Comparison of ENCODE assay signal across 8 mouse cellular contexts in genomic region chr11:106418622-106419196, GRCm38 (mm10). TPM values are rescaled to one million over a fixed set of nuclear protein-coding genes. Genes with fewer than 3 reads are reported as not detected.
DNase-seq lines count a peak whose midpoint lies in the region; ATAC-seq and TF ChIP-seq lines count a peak whose summit lies in the region.

No protein-coding gene starts in this region.

- no peaks in the 10 kb centered on the region for H3K27me3 ChIP-seq in cerebellum, adult 2 months (ENCODE audit: control insufficient read depth, insufficient read depth, low read length)
- H3K27me3 ChIP-seq in hindbrain, embryonic 15.5 days, result no peaks in the 10 kb centered on the region

- H3K4me2 ChIP-seq in hindbrain, embryonic 15.5 days, result no peak overlapping the region

- TF ChIP-seq CTCF in cerebellum, adult 2 months (IDR thresholded peaks at IDR 0.05; ENCODE audit: borderline replicate concordance, insufficient read depth, low read depth, low read length), result peak; percentile 95

- no peaks in the 10 kb centered on the region for H3K4me1 ChIP-seq in cerebellum, adult 2 months (ENCODE audit: control insufficient read depth, insufficient read depth, low read length)
- H3K4me1 ChIP-seq in hindbrain, embryonic 15.5 days (replicated peaks), result no peaks in the 10 kb centered on the region

- H3K4me3 ChIP-seq in cerebellum, adult 2 months (replicated peaks; ENCODE audit: insufficient read depth, low read depth, low read length), result no peak overlapping the region
- no peak overlapping the region for H3K4me3 ChIP-seq in hindbrain, embryonic 15.5 days

- peak; percentile 87 for DNase-seq in MN1 (ENCODE audit: low spot score)
- DNase-seq in cerebellum, adult 2 months, result peak; percentile 72 to 80
- DNase-seq in layer of hippocampus, postnatal 25 days (ENCODE audit: extremely low spot score in 1 of 2, low spot score in 1 of 2), result peak; percentile 61 to 85
- DNase-seq in lung, postnatal 25 days (ENCODE audit: low spot score), result peak; percentile 85
- peak; percentile 79 for DNase-seq in retina, postnatal 7 days (ENCODE audit: low read depth, low spot score)
- peak; percentile 54 to 65 for DNase-seq in urinary bladder, adult 18-20 months (ENCODE audit: low spot score in 2 of 2)

- 38% methylated on average over 4 of the region's 4 CpGs for WGBS in cerebellum, adult 2 months
- 41% methylated on average over 4 of the region's 4 CpGs for WGBS in hindbrain, embryonic 15.5 days

- ATAC-seq in frontal cortex, adult (ENCODE audit: low TSS enrichment), result peak; percentile 87; the same call in 1 of the 2 replicates
- peak; percentile 63; the same call in 1 of the 2 replicates for ATAC-seq in hindbrain, embryonic 15.5 days (ENCODE audit: low FRiP score, low read depth)

- H3K27ac ChIP-seq in cerebellum, adult 2 months (ENCODE audit: insufficient read depth, low read length), result no peak overlapping the region
- H3K27ac ChIP-seq in hindbrain, embryonic 15.5 days (replicated peaks), result no peak overlapping the region

- peaks cover 7% of the 10 kb centered on the region for H3K36me3 ChIP-seq in hindbrain, embryonic 15.5 days

- TF ChIP-seq POLR2A in cerebellum, adult 2 months (IDR thresholded peaks at IDR 0.05; ENCODE audit: borderline replicate concordance, insufficient read depth, low read length), result no peak

- no peaks in the 10 kb centered on the region for H3K9me3 ChIP-seq in hindbrain, embryonic 15.5 days

- no peak overlapping the region for H3K9ac ChIP-seq in hindbrain, embryonic 15.5 days

RNA-seq across cellular contexts. Expression of gene Icam2, which starts 30.8 kb away (rescaled TPM):
- 6.8 and 7.0 TPM in 2 replicates for polyA plus RNA-seq in cerebellum, adult 2 months (2012; rRNA removed)
- 13.0 and 17.2 TPM in 2 replicates for polyA plus RNA-seq in hindbrain, embryonic 15.5 days (2015; fragmentation: Nextera tagmentation; extraction: Ambion mirVana)
- 1 to 10 TPM; 2.8 to 3.3 TPM for total RNA-seq in layer of hippocampus, postnatal 25 days (2021)

RNA-seq across cellular contexts. Expression of gene Prr29, which starts 53.4 kb away (rescaled TPM):
- 0.87 and 0.89 TPM in 2 replicates for polyA plus RNA-seq in cerebellum, adult 2 months (2012; rRNA removed)
- not detected in 2 replicates for polyA plus RNA-seq in hindbrain, embryonic 15.5 days (2015; fragmentation: Nextera tagmentation; extraction: Ambion mirVana)
- not detected for total RNA-seq in layer of hippocampus, postnatal 25 days (2021)
